Mouse (Mus musculus) heart, embryonic 11.5 days (tissue): Measurements from ENCODE around the gene Qk. TPM values are rescaled to one million over a fixed set of nuclear protein-coding genes. Genes with fewer than 3 reads are reported as not detected.

Source experiments
- ATAC-seq: fragments of 200-750 bp; cut with Nextera tagmentation; replicated peaks from 2 replicates; pipeline ENCODE4 v1.8.0; 2017; ENCODE audit warnings: moderate library complexity; ENCODE audit not compliant: insufficient number of reproducible peaks, low FRiP score, low TSS enrichment
- H3K27ac ChIP-seq: fragments of 300-500 bp; sonication (generic); 2 replicates; pipeline ENCODE4 v1.5.1; 2014; ENCODE audit warnings: mild to moderate bottlenecking, low read depth, low read length
- H3K27me3 ChIP-seq: fragments of 300-500 bp; sonication (generic); 2 replicates; pipeline ENCODE4 v1.6.1; 2014; ENCODE audit warnings: mild to moderate bottlenecking, low read length, mixed read lengths; ENCODE audit not compliant: control insufficient read depth, insufficient read depth
- H3K36me3 ChIP-seq: fragments of 300-500 bp; sonication (generic); 2 replicates; pipeline ENCODE4 v1.6.1; 2014; ENCODE audit warnings: mild to moderate bottlenecking, low read length, moderate library complexity, mixed read lengths; ENCODE audit not compliant: control insufficient read depth, insufficient read depth
- H3K4me1 ChIP-seq: fragments of 300-500 bp; sonication (generic); 2 replicates; pipeline ENCODE4 v1.6.1; 2014; ENCODE audit warnings: low read length; ENCODE audit not compliant: control insufficient read depth, insufficient read depth
- H3K4me2 ChIP-seq: fragments of 300-500 bp; sonication (generic); 2 replicates; pipeline ENCODE4 v1.6.1; 2014; ENCODE audit warnings: mild to moderate bottlenecking, moderate library complexity
- H3K4me3 ChIP-seq: fragments of 300-500 bp; sonication (generic); 2 replicates; pipeline ENCODE4 v1.5.1; 2014; ENCODE audit warnings: low read depth, low read length
- H3K9ac ChIP-seq: fragments of 300-500 bp; sonication (generic); 2 replicates; pipeline ENCODE4 v1.6.1; 2014; ENCODE audit warnings: mild to moderate bottlenecking, low read depth, low read length, moderate library complexity
- H3K9me3 ChIP-seq: fragments of 300-500 bp; sonication (generic); replicated peaks from 2 replicates; pipeline ENCODE4 v1.6.1; 2016; ENCODE audit warnings: low read length; ENCODE audit not compliant: control insufficient read depth
- WGBS: fragments of 180-500 bp; shearing (Covaris S2); extraction: QIAGEN DNeasy Blood & Tissue Kit; methylation state at CpG from one replicate; pipeline ENCODE4 v1.1.7; 2014; ENCODE audit not compliant: insufficient replicate concordance; 5-methylcytosine and 5-hydroxymethylcytosine counted together
- polyA plus RNA-seq: library from polyadenylated mRNA; unstranded; fragments of >200 nt; fragmentation: Nextera tagmentation; extraction: Ambion mirVana; gene quantifications from 2 replicates; pipeline ENCODE4 v1.2.1, GENCODE M21; 2014

Gene Qk
- polyA plus RNA-seq, 1 experiment from 2014 or later, result 60.6 TPM

DNA sequence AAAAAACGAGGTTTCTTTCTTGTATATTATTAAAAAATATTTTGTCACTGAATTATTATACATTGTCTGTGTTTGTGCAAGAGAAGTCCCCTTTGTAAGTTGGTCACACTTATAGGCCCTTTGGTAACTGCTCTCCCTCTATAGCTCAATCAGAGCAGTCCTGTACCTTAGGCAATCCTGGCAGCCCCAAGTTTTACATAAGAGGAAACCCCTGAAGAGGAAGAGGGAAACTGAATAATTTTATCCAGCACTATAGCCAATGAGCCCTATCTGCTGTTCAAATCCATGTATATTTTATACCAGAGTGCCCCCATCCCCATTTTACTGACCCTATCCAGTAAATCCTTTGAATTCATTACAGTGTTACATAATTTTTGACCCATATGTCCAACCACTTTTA is 1.4 kb upstream of the Qk start:
- Histone ChIP-seq H3K4me1 (peaks cover 15% of the 10 kb centered on the region), H3K4me3 (peak overlapping the region; percentile 26), H3K4me2 (peak overlapping the region; percentile 57), H3K36me3 (0 out of 2 replicates have a peak, but pooled peaks cover 2% of the 10 kb centered on the region), H3K27ac (peak overlapping the region; percentile 58), H3K9me3 (no peaks in the 10 kb centered on the region), H3K27me3 (no peaks in the 10 kb centered on the region), H3K9ac (peak overlapping the region; percentile 66)
- 12% methylated on average over 1 of the region's 1 CpGs for WGBS
- ATAC-seq, result no peak

DNA sequence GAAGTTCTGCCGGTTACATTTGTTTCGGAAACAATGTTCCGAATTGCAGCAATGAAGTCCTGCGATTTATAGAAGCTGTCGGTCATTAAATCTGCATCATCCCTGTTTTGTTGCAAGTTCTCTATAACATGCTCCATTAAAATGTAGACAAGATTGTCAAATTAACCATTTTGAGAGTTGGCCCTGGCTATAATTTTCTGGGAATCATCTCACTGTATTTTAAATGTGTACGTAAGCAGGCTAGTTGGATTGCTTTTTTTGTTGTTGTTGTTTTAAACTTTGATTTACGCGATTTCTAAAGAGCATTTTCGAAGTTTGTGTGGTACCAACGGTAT is 769 bp upstream of the Qk start:
- Histone ChIP-seq H3K4me2 (peak overlapping the region; percentile 68), H3K4me1 (peaks cover 13% of the 10 kb centered on the region), H3K27me3 (no peaks in the 10 kb centered on the region), H3K9ac (peak overlapping the region; percentile 100), H3K4me3 (peak overlapping the region; percentile 96), H3K36me3 (0 out of 2 replicates have a peak, but pooled peaks cover 2% of the 10 kb centered on the region), H3K27ac (peak overlapping the region; percentile 100), H3K9me3 (no peaks in the 10 kb centered on the region)
- no peak for ATAC-seq
- WGBS, result 15% methylated on average over 10 of the region's 10 CpGs

- Histone ChIP-seq H3K27ac (peak overlapping the region; percentile 100), H3K4me2 (peak overlapping the region; percentile 68), H3K36me3 (no peaks in the 10 kb centered on the region), H3K4me3 (peak overlapping the region; percentile 96), H3K4me1 (peaks cover 13% of the 10 kb centered on the region), H3K27me3 (no peaks in the 10 kb centered on the region), H3K9me3 (no peaks in the 10 kb centered on the region), H3K9ac (peak overlapping the region; percentile 100)
- WGBS, result under 1% methylated on average over 32 of the region's 46 CpGs
- no peak for ATAC-seq
Observed at GRCm38 (mm10) chr17:10319431-10319684, 296 bp downstream of the Qk start.

DNA sequence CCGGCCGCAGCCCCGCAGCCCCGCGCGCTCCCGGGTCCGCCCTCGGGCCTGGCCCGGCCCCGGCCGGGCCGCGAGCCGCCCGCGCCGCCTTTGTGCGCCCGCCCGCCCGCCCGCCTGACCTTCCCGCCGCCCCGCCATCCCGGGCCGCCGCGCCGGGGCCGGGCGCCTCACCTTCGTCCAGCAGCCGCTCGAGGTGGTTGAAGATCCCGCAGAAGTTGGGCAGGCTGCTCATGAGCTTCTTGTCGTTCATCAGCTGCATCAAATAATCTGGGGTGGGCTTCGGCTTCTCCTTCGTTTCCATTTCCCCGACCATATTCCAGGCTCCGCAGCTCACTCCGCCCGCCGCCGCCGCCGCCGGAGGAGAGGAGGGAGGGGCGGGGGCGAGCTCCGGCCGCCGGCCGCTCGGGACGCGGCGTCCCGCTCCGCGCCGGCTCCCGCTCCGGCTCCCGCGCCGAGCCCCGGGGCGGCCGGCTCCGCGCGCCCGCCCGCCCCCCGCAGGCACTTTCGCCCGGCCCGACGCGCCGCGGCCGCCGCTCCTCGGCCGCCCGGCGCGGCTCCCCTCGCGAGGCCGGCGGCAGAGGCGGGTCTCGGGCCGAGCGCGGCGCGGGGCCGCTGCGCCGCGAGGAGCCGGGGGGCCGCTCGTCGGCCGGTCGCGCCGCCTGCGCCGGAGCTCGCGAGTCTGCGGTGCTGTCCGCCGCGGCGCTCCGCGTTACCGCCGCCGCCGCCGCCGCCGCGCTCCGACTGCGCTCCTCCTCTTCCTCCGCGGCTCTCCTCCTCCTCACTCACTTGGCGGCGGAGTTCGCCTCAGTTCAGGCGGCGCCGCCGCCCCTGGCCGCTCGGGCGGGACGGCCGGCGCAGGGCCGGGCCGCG is 858 bp downstream of the Qk start:
- Histone ChIP-seq H3K27me3 (no peaks in the 10 kb centered on the region), H3K4me1 (peaks cover 13% of the 10 kb centered on the region), H3K4me2 (peak overlapping the region; percentile 68), H3K36me3 (no peaks in the 10 kb centered on the region), H3K9ac (peak overlapping the region; percentile 100), H3K9me3 (no peaks in the 10 kb centered on the region), H3K4me3 (peak overlapping the region; percentile 96), H3K27ac (peak overlapping the region; percentile 100)
- under 1% methylated on average over 91 of the region's 153 CpGs for WGBS
- peak; percentile 68 for ATAC-seq

DNA sequence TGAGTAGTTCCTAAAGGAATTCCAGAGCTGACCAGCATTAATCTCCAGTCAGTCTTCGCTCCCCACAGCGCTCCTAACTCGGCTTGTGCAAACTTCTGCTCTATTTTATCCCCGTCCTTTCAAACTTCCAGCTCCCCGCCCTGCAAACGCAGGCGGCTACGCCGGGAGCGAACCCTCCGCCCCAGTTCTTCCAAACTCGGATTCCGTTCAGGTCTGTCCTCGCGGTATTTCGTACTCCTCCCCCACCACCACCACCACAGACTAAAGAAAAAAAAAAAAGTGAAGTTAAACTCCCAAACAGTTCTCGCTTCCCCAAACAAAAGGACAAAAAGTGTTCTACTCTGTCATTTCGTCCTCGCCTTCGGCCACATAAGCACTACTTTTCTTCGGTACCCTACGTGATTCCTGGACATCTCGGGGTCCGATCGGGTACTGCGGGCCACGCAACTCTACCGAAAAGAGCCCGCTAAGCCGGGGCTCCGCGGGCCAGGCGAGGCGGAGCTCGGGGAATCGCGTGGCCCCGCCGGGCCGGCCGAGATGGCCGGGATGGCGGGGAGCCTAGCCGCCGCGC is 1.6 kb downstream of the Qk start:
- H3K9ac ChIP-seq, result peak overlapping the region; percentile 100
- under 1% methylated on average over 46 of the region's 46 CpGs for WGBS
- peaks cover 7% of the 10 kb centered on the region for H3K4me1 ChIP-seq
- peak overlapping the region; percentile 100 for H3K27ac ChIP-seq
- ATAC-seq, result no peak
- H3K9me3 ChIP-seq, result no peaks in the 10 kb centered on the region
- no peaks in the 10 kb centered on the region for H3K36me3 ChIP-seq
- no peaks in the 10 kb centered on the region for H3K27me3 ChIP-seq
- H3K4me3 ChIP-seq, result peak overlapping the region; percentile 96
- peak overlapping the region; percentile 68 for H3K4me2 ChIP-seq

- 5% methylated on average over 4 of the region's 4 CpGs for WGBS
Observed at GRCm38 (mm10) chr17:10317186-10317585, 2.5 kb downstream of the Qk start.

GRCm38 (mm10) chr17:10316446-10316845 is 3.2 kb downstream of the Qk start:
- Histone ChIP-seq H3K27ac (peak overlapping the region; percentile 85), H3K4me1 (peaks cover 3% of the 10 kb centered on the region; the same call in 1 of the 2 replicates), H3K36me3 (no peaks in the 10 kb centered on the region), H3K27me3 (no peaks in the 10 kb centered on the region), H3K4me2 (peak overlapping the region; percentile 65), H3K4me3 (peak overlapping the region; percentile 50), H3K9ac (peak overlapping the region; percentile 83), H3K9me3 (no peaks in the 10 kb centered on the region)
- ATAC-seq, result no peak
- WGBS, result 0% methylated on average over 1 of the region's 1 CpGs

More at GRCm38 (mm10) chr17:10317186-10317585, 2.5 kb downstream of the Qk start:
- no peaks in the 10 kb centered on the region for H3K27me3 ChIP-seq
- H3K4me2 ChIP-seq, result peak overlapping the region; percentile 68
- H3K27ac ChIP-seq, result peak overlapping the region; percentile 100
- peak overlapping the region; percentile 96 for H3K4me3 ChIP-seq
- ATAC-seq, result no peak
- peaks cover 8% of the 10 kb centered on the region; the same call in 1 of the 2 replicates for H3K4me1 ChIP-seq
- H3K9ac ChIP-seq, result peak overlapping the region; percentile 100
- no peaks in the 10 kb centered on the region for H3K36me3 ChIP-seq
- no peaks in the 10 kb centered on the region for H3K9me3 ChIP-seq

DNA sequence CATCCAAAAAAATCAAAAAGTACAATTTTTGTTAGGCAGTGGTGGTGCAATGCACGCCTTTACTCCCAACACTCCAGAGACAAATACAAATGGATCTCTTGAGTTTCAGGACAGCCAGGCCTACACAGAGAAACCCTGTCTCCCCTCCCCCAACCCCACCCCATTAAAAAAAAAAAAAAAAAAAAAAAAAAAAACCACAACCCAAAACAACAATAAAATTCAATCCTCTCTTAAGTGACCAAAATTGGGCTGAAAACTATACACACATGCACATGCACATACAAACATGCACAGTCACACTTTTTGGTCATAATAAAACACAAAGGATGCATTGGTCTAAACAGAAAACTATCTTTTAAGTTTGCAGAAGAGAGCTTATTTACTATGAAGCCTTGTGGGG is 9.6 kb downstream of the Qk start:
- Histone ChIP-seq H3K27ac (no peak overlapping the region), H3K36me3 (no peaks in the 10 kb centered on the region), H3K27me3 (no peaks in the 10 kb centered on the region), H3K4me3 (no peak overlapping the region), H3K4me1 (peaks cover 11% of the 10 kb centered on the region; the same call in 1 of the 2 replicates), H3K9me3 (no peaks in the 10 kb centered on the region), H3K9ac (0 out of 2 replicates have a peak overlapping the region, but pooled peaks have one; percentile 16), H3K4me2 (peak overlapping the region; percentile 63)
- no peak for ATAC-seq
- whole genome bisulfite sequencing, result 36% methylated on average over 1 of the region's 1 CpGs
